Mouse (Mus musculus): ENCODE data around the gene Mdfi.

GRCm38 (mm10) chr17:47795446-47795845, 39.0 kb downstream of the Mdfi start:
- TF ChIP-seq CTCF (IDR thresholded peaks at IDR 0.05; ENCODE audit: low read depth, low read length) (peak; percentile 87), POLR2A (IDR thresholded peaks at IDR 0.05; ENCODE audit: extremely low read depth, insufficient read depth, low read length) (no peak)
